Mouse (Mus musculus) adrenal gland, adult 18-20 months (tissue): ENCODE measurements at regions not wholly inside any gene's neighbourhood (a gene's known extent, or its start where the extent isn't known, plus 50 kb on each side); places are given as distances from the start of the nearest gene placed in this dataset.

Experiments used
- DNase-seq, 2 experiments: peaks; one replicate each; pipeline ENCODE4 v3.0.0; 2021 to 2022; ENCODE audit warnings: low spot score in 2 of 2

- no peak for DNase-seq
These were observed 163.9 kb upstream of the Pik3r1 start for GRCm38 (mm10) chr13:101931882-101932281.

DNA sequence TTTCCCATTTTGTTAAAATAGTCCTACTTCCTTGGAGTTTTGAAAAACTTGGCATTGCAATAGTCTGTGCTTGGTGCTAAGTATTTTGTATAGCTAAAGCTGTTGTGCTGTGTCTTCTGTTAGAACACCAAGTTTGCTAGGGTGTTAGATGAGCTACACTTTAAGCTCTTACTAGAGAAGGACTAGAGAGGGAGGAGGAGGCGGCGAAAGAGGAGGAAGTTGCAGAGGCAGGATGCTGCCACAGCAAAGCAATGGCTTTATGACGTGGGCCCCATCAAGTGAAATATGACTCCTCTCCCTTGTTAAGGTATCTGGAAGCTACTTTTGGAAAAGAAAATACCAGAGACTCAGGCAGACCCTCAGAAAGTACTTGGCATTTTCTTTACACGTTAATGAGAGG, 167.8 kb upstream of the Pik3r1 start:
- no peak for DNase-seq

- no peak for DNase-seq
These were observed 186.5 kb upstream of the Pik3r1 start for GRCm38 (mm10) chr13:101954521-101954920.

DNA sequence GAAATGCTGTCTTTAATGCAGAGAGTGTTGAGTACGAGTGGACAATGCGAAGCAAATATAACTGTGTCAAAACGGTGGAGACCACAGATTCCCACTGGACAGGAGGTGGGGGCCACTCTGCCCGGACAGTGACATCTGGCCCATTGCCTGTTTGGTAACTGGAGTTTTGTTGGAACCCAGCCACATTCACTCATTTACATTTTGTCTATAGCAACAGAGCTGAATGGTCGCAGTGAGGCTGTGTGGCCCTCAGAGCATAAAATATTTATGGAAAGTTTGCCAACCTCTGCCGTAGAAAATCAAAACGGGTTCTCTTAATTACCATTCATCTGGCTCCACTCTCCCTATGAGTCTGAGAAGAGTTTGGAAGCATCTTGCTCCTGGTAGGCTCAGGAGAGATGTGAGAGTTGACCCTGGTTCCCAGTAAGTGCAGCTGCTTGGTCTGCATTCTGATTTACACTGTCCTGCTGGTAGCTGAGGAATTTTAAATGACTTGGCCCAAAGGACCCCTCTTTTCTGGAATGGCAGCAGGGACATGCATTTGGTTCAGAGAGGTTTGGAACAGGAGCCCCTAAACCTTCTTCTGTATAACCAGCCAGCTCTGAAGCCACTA, 187.9 kb upstream of the Pik3r1 start:
- DNase-seq, result no peak

DNA sequence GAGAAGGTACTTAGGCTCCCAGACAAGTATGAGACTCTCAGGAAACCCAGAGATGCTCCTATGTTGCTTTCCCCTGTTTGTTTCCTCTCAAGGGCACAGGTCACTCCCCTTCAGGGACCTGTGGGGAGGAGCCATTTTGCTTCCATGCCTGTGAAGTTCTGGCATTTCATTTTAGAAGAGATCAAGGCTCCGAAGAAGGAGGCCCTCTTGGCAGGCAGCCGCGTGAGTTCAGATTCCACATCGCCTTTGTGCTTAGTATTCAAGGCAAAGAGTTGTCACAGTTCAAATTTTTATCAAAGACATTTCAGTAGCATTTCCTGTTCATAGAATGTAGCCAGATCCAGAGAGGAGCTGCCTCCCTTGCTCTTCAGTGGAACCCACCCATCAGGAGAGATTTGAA, 189.8 kb upstream of the Pik3r1 start:
- DNase-seq, result no peak

- DNase-seq, result no peak
These were observed 197.5 kb upstream of the Pik3r1 start for GRCm38 (mm10) chr13:101965537-101965936.

DNA sequence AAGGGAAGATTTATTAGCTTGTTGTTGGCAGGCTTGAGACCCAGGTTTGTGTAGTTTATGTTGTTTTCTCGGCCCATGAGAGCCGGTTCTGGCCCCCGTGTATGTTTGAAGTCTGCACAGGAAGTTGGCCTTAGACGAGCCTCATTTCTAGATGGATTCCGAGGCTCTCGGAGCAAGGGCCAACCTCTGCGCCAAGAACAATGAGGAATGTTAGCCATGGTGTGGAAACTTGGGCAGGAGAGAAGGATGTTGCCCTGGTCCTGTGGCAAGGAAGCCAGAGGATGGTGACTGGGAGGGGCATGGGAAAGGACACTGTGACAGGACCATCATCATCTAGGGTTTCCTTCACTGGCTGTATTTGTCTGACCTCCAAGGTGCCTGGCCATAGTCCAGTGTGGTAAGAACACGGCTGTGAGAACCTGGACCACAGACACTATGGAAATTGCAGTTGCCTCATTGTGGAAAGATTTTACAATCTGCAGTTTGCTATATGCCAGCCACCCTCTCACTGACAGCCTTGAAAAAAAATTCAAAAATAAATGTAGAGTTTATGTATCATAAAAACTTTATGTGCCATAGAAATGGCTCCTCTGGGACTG, 198.9 kb upstream of the Pik3r1 start:
- no peak for DNase-seq

DNA sequence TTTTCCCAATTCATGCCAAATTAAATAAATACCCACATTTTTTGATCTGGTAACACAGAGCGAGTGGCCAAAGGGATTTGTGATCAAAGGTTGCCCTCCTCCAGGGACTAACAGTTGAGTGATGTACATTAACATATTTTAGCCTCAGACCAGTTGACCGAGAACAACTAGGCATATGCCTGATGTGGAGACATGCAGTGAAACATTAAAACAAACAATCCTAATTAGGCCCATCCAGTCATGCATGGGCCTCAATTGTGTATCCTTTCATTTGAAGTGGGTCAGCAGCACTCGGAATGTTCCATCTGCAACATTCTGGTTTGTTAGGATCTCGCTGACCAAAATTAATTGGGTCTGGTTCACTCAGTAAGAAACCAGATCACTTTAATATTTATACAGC, 199.4 kb upstream of the Pik3r1 start:
- no peak for DNase-seq

DNA sequence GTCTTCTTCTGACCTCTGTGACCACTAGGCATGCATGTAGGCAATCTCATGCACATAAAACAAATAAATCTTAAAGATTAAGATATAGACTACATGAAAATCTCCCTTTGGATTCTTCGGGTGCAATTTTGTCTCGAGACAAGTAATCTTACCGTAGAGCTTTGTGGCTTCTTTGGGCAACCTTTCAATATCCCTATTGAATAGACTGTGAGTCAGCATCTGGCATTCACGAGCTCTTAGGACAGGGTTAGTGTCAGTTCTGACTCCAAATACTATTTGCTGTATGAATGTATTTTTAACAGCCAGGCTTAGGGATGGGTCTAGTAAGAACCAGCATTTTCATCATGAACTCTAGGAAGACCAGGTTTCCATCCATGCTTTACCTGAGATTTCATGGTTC, 208.7 kb upstream of the Pik3r1 start:
- no peak for DNase-seq

GRCm38 (mm10) chr13:101980171-101980835, 212.3 kb upstream of the Pik3r1 start:
- DNase-seq, result no peak

GRCm38 (mm10) chr13:101988637-101989413, 220.8 kb upstream of the Pik3r1 start:
- no peak for DNase-seq

DNA sequence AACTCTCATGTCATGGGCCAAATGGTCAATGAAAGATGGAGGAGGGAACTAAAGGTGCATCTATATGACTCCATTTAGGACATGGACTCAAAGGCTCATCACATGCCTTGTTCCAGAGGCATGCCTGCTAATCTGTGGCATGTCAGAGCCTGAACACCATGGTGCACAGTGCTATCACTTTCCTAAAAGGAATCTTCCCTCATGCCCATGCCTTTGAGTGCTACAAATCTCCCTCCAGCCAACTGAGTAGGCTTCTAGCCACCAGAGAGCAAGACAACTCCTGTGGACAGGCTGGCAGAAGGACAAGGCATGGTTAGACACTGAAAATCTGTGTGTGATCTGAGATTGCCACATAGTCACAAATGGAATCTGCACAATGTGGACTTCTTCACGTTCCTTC, 223.7 kb upstream of the Pik3r1 start:
- DNase-seq, result no peak

- DNase-seq, result no peak
These were observed 226.8 kb upstream of the Pik3r1 start for GRCm38 (mm10) chr13:101994779-101995178.

DNA sequence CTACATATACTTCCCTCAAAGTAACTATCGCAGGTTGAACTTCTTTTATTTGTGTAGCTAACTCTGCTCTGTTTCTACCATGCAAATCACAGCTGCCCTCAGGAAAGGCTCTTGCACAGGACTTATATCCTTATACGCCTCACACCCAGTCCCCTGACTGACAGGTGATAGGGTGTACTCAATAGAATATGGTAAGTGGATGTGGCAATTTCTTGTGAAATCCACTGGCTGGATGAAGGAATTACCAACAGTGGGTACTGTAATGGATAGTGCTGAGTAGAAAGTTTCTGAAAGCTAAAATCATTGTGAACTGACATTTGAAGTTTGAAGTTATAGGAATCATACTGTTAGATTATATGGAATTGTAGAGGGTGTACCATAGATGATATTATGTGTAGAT, 227.5 kb upstream of the Pik3r1 start:
- no peak for DNase-seq

GRCm38 (mm10) chr13:101996144-101996543, 228.1 kb upstream of the Pik3r1 start:
- DNase-seq, result no peak

- DNase-seq, result no peak
These were observed 229.4 kb upstream of the Pik3r1 start for GRCm38 (mm10) chr13:101997415-101997814.

- DNase-seq, result no peak
These were observed 238.5 kb upstream of the Pik3r1 start for GRCm38 (mm10) chr13:102006565-102006964.

GRCm38 (mm10) chr13:102011965-102012364, 243.9 kb upstream of the Pik3r1 start:
- no peak for DNase-seq

DNA sequence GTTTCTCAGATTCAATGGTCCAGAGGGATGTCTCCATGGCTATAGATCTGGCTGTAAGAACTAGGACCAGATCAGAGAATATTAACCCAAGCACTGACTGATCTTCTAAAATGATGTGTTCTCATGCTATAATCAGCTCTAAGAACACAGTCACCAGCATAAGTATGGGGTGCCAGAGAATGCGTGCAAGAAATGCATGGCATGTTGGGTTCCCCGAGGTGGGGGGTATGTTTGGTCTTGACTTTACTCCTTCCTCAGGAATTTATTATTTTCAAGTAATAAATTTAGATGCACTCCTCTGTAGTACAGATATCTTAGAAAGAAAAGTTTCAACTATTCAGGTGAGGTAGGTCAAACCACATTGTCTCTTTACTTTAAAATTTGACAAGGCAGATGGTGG, 246.5 kb upstream of the Pik3r1 start:
- no peak for DNase-seq

DNA sequence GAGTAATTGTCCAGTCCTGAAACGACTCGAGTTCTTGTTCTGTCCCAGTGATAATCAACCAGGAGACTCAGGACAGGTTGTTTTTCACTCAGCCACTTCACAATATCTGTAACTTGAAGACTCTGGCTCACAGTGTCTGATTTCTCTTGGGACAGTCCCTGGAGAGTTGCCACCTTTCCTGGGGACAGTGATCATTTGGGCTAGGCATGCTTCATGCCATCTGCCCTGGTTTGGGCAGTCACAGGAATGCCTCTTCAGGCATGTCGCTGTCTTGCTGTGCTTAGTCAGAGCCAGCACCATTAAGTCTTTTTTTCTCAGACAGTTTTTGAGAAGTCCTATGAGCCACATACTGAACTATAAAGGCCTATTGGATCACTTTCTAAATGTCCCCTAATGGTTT, 246.9 kb upstream of the Pik3r1 start:
- DNase-seq, result no peak

DNA sequence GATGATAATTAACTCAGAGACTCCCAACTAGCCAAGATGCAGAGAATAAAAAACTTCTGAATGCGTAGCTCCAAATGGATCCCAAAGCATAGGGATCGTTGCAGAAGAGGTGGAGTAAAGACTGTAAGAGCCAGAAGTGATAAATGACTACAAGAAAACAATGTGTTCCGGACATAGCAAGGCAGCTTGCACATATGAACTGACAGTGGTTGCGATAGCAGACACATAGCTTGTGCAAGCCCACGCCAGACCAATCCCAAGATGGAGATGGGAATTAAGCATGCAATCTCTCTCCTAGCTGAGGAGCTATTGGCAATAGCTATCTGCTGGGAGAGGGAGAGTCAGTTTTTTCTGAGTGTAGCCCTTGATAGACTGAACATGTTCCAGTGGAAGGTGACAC, 248.5 kb upstream of the Pik3r1 start:
- no peak for DNase-seq

GRCm38 (mm10) chr13:102022273-102022672, 254.3 kb upstream of the Pik3r1 start:
- no peak for DNase-seq
